Mouse (Mus musculus) midbrain, embryonic 10.5 days (tissue): ENCODE results near the gene Aacs. TPM values are rescaled to one million over a fixed set of nuclear protein-coding genes. Genes with fewer than 3 reads are reported as not detected.

Source experiments
- DNase-seq: peaks from one replicate; pipeline ENCODE4 v3.0.0-alpha.2; 2017; ENCODE audit warnings: low spot score
- H3K27ac ChIP-seq: fragments of 300-500 bp; sonication (generic); replicated peaks from 2 replicates; pipeline ENCODE4 v1.5.1; 2016; ENCODE audit warnings: mild to moderate bottlenecking
- H3K27me3 ChIP-seq: fragments of 300-500 bp; sonication (generic); 2 replicates; pipeline ENCODE4 v1.6.1; 2016; ENCODE audit warnings: low read depth, mild to moderate bottlenecking; ENCODE audit not compliant: poor library complexity, severe bottlenecking
- H3K36me3 ChIP-seq: fragments of 300-500 bp; sonication (generic); 2 replicates; pipeline ENCODE4 v1.6.1; 2016; ENCODE audit warnings: mild to moderate bottlenecking, moderate library complexity
- H3K4me1 ChIP-seq: fragments of 300-500 bp; sonication (generic); 2 replicates; pipeline ENCODE4 v1.6.1; 2016
- H3K4me3 ChIP-seq: fragments of 300-500 bp; sonication (generic); 2 replicates; pipeline ENCODE4 v1.5.1; 2016; ENCODE audit warnings: mild to moderate bottlenecking, moderate library complexity
- H3K9me3 ChIP-seq: fragments of 300-500 bp; sonication (generic); replicated peaks from 2 replicates; pipeline ENCODE4 v1.6.1; 2016; ENCODE audit warnings: mild to moderate bottlenecking
- WGBS: fragments of 180-500 bp; shearing (Covaris S2); methylation state at CpG from one replicate; pipeline ENCODE4 v1.1.7; 2016; 5-methylcytosine and 5-hydroxymethylcytosine counted together
- polyA plus RNA-seq: library from polyadenylated mRNA; unstranded; fragments of >200 nt; fragmentation: Nextera tagmentation; extraction: Ambion mirVana; gene quantifications from 2 replicates; pipeline ENCODE4 v1.2.1, GENCODE M21; 2016

The Aacs gene
- polyA plus RNA-seq, 1 experiment from 2014 or later = 63.9 TPM

GRCm38 (mm10) chr5:125504692-125505091 is 29.1 kb downstream of the Aacs start:
- Histone ChIP-seq H3K9me3 (no peaks in the 10 kb centered on the region), H3K4me3 (no peak overlapping the region), H3K27me3 (no peaks in the 10 kb centered on the region), H3K27ac (no peak overlapping the region), H3K36me3 (peaks cover 90% of the 10 kb centered on the region), H3K4me1 (no peaks in the 10 kb centered on the region; the same call in 1 of the 2 replicates)
- 76% methylated on average over 11 of the region's 11 CpGs for WGBS
- no peak for DNase-seq

GRCm38 (mm10) chr5:125505968-125506367 is 30.4 kb downstream of the Aacs start:
- Histone ChIP-seq H3K9me3 (no peaks in the 10 kb centered on the region), H3K27me3 (no peaks in the 10 kb centered on the region), H3K36me3 (peaks cover 89% of the 10 kb centered on the region), H3K4me1 (no peaks in the 10 kb centered on the region; the same call in 1 of the 2 replicates), H3K27ac (no peak overlapping the region), H3K4me3 (no peak overlapping the region)
- 89% methylated on average over 15 of the region's 15 CpGs for WGBS
- DNase-seq = no peak

- Histone ChIP-seq H3K36me3 (peaks cover 91% of the 10 kb centered on the region), H3K4me3 (no peak overlapping the region)
- 89% methylated on average over 9 of the region's 9 CpGs for WGBS
Observed at GRCm38 (mm10) chr5:125507582-125507981, 32.0 kb downstream of the Aacs start.

GRCm38 (mm10) chr5:125508006-125508405 is 32.4 kb downstream of the Aacs start:
- Histone ChIP-seq H3K4me1 (no peaks in the 10 kb centered on the region), H3K36me3 (peaks cover 91% of the 10 kb centered on the region), H3K27ac (no peak overlapping the region), H3K27me3 (no peaks in the 10 kb centered on the region), H3K9me3 (no peaks in the 10 kb centered on the region), H3K4me3 (no peak overlapping the region)
- 94% methylated on average over 10 of the region's 10 CpGs for WGBS
- DNase-seq = no peak

More at GRCm38 (mm10) chr5:125507582-125507981, 32.0 kb downstream of the Aacs start:
- Histone ChIP-seq H3K4me1 (no peaks in the 10 kb centered on the region), H3K9me3 (no peaks in the 10 kb centered on the region), H3K27ac (no peak overlapping the region), H3K27me3 (no peaks in the 10 kb centered on the region)
- DNase-seq = no peak

GRCm38 (mm10) chr5:125509541-125509940 is 33.9 kb downstream of the Aacs start:
- Histone ChIP-seq H3K4me1 (no peaks in the 10 kb centered on the region), H3K27me3 (no peaks in the 10 kb centered on the region), H3K27ac (no peak overlapping the region), H3K36me3 (peaks cover 91% of the 10 kb centered on the region), H3K4me3 (no peak overlapping the region), H3K9me3 (no peaks in the 10 kb centered on the region)
- WGBS = 49% methylated on average over 5 of the region's 5 CpGs
- DNase-seq = peak; percentile 50

GRCm38 (mm10) chr5:125515006-125515405 is 39.4 kb downstream of the Aacs start:
- H3K36me3 ChIP-seq = peaks cover 82% of the 10 kb centered on the region

GRCm38 (mm10) chr5:125518640-125519039 is 43.0 kb downstream of the Aacs start:
- peaks cover 16% of the 10 kb centered on the region for H3K4me1 ChIP-seq
- no peaks in the 10 kb centered on the region for H3K9me3 ChIP-seq
- peaks cover 51% of the 10 kb centered on the region for H3K36me3 ChIP-seq
- DNase-seq = no peak
- 65% methylated on average over 5 of the region's 5 CpGs for WGBS
- no peaks in the 10 kb centered on the region for H3K27me3 ChIP-seq
- H3K4me3 ChIP-seq = no peak overlapping the region
- no peak overlapping the region for H3K27ac ChIP-seq

More at GRCm38 (mm10) chr5:125515006-125515405, 39.4 kb downstream of the Aacs start:
- H3K27me3 ChIP-seq = no peaks in the 10 kb centered on the region
- 0 out of 2 replicates have a peak, but pooled peaks cover 4% of the 10 kb centered on the region for H3K4me1 ChIP-seq
- H3K9me3 ChIP-seq = no peaks in the 10 kb centered on the region
- no peak overlapping the region for H3K4me3 ChIP-seq
- no peak for DNase-seq
- WGBS = 88% methylated on average over 12 of the region's 12 CpGs
- H3K27ac ChIP-seq = no peak overlapping the region

GRCm38 (mm10) chr5:125520930-125521590 is 45.4 kb downstream of the Aacs start:
- peaks cover 27% of the 10 kb centered on the region for H3K36me3 ChIP-seq
- H3K4me1 ChIP-seq = peaks cover 12% of the 10 kb centered on the region
- no peaks in the 10 kb centered on the region for H3K27me3 ChIP-seq
- no peaks in the 10 kb centered on the region for H3K9me3 ChIP-seq
- WGBS = 12% methylated on average over 15 of the region's 15 CpGs
- no peak for DNase-seq
- H3K4me3 ChIP-seq = peak overlapping the region; percentile 14; the same call in 1 of the 2 replicates
- peak overlapping the region; percentile 34; the same call in 1 of the 2 replicates for H3K27ac ChIP-seq

- peaks cover 6% of the 10 kb centered on the region for H3K9me3 ChIP-seq
- DNase-seq = no peak
- peaks cover 12% of the 10 kb centered on the region for H3K4me1 ChIP-seq
- peaks cover 6% of the 10 kb centered on the region for H3K36me3 ChIP-seq
- H3K27ac ChIP-seq = no peak overlapping the region
- 0 out of 2 replicates have a peak, but pooled peaks cover 9% of the 10 kb centered on the region for H3K27me3 ChIP-seq
- 83% methylated on average over 2 of the region's 2 CpGs for WGBS
- H3K4me3 ChIP-seq = no peak overlapping the region
Observed at GRCm38 (mm10) chr5:125523361-125523760, 47.7 kb downstream of the Aacs start.

GRCm38 (mm10) chr5:125525516-125525915 is 49.9 kb downstream of the Aacs start:
- H3K36me3 ChIP-seq = peaks cover 6% of the 10 kb centered on the region
- H3K4me1 ChIP-seq = peaks cover 10% of the 10 kb centered on the region
- no peak for DNase-seq
- peaks cover 6% of the 10 kb centered on the region for H3K9me3 ChIP-seq
- H3K27me3 ChIP-seq = peaks cover 30% of the 10 kb centered on the region
- H3K27ac ChIP-seq = no peak overlapping the region
- H3K4me3 ChIP-seq = no peak overlapping the region
- 65% methylated on average over 5 of the region's 5 CpGs for WGBS

- Histone ChIP-seq H3K9me3 (peaks cover 6% of the 10 kb centered on the region), H3K4me1 (peaks cover 3% of the 10 kb centered on the region), H3K4me3 (no peak overlapping the region), H3K27ac (no peak overlapping the region), H3K36me3 (peaks cover 6% of the 10 kb centered on the region), H3K27me3 (peaks cover 40% of the 10 kb centered on the region)
- WGBS = 73% methylated on average over 4 of the region's 4 CpGs
- DNase-seq = no peak
Observed at GRCm38 (mm10) chr5:125526464-125526863, 50.9 kb downstream of the Aacs start.

GRCm38 (mm10) chr5:125529109-125529508 is 53.5 kb downstream of the Aacs start:
- Histone ChIP-seq H3K9me3 (peaks cover 6% of the 10 kb centered on the region), H3K27me3 (peaks cover 66% of the 10 kb centered on the region), H3K4me3 (no peak overlapping the region), H3K27ac (no peak overlapping the region), H3K4me1 (peaks cover 27% of the 10 kb centered on the region), H3K36me3 (no peaks in the 10 kb centered on the region)
- WGBS = 3% methylated on average over 5 of the region's 5 CpGs
- DNase-seq = peak; percentile 75

- H3K27ac ChIP-seq = peak within 1 kb of the TSS; percentile 78
- peak; percentile 52 for DNase-seq
- peaks cover 92% of the 10 kb centered on the region for H3K27me3 ChIP-seq
Observed at GRCm38 (mm10) chr5:125531634-125532033, 56.0 kb downstream of the Aacs start, which contains the start of gene Tmem132b. TSS of gene Tmem132b (plus strand) at chr5:125531774.

More at GRCm38 (mm10) chr5:125531634-125532033, 56.0 kb downstream of the Aacs start, which contains the start of gene Tmem132b:
- no peaks in the 10 kb centered on the region for H3K36me3 ChIP-seq
- WGBS = 2% methylated on average over 23 of the region's 25 CpGs
- H3K4me3 ChIP-seq = peak within 1 kb of the TSS; percentile 69
- H3K9me3 ChIP-seq = peaks cover under 1% of the 10 kb centered on the region; the same call in 1 of the 2 replicates
- peaks cover 44% of the 10 kb centered on the region for H3K4me1 ChIP-seq
